Mouse (Mus musculus): ENCODE results near the gene Fam210b.
"Not testable (repeated sequence)": the region's sequence is repeated elsewhere in the genome, so short reads cannot be mapped to it uniquely, and the experiment has no call there.

Fam210b gene

DNA sequence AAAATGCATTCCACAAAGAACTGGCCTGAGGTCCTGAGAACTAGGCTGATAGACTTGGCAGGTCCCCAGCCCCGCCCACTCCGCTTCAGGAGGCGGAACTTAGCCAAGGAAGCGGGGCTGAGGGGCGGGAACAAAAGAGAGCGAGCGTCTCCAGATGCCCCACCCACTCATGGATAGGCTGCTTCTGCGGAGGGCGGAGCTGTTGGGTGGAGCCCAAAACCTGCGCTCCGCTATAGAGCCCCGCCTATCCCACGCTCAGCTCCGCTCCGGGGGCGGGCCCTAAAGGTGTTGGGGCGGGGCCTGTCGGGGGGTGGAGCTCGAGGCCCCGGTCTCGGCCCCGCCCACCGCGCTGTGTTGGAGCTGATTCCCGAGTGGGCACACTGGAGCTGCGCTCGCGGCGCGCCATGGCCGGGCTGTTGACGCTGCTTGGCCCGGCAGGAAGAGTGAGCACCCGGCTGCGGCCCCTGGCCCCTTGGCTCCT is at the start of gene Fam210b:
Gene Fam210b (plus strand): TSS at position 308 of the 481 bp plus-strand sequence.
- peak; percentile 96 for DNase-seq

DNA sequence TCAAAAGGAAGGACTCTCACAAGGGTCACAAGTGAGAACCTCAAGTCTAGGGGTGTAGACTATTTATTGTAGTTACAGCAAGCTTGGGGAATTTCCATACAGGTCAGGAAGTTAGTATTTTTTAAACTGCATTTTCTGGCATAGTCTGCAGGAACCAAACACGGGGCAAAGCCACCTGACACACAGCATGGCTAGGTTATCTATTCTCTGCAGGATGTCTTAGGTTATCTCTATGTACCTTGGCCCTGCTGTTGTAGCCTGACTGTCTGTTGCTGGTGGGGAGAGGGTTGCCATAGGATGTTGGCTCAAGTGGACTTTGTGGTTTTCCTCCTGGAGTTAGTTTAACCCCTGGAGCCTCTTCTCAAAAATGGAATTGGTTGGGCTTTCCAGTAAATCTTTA is 47.3 kb upstream of the Fam210b start:
- no peak for DNase-seq

DNA sequence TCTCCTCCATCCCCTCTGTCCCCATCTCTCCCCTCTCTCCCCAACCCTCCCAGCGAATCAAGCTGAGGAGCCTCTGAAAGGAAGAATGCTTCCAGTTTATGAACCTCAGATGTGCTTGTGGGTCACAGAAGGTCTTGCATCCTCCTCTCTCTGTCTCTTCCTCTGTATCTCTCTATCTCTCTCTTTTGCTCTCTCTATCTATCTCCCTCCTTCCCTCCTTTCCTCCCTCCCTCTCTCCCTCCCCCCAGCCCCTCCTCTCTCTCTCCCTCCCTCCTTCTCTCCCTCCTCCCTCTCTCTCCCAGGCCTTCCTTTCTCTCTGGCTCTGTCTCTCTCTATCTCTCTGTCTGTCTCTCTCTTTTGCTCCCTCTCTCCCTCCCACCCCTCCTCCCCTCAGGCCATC is 46.8 kb upstream of the Fam210b start:
- no peak for DNase-seq

DNA sequence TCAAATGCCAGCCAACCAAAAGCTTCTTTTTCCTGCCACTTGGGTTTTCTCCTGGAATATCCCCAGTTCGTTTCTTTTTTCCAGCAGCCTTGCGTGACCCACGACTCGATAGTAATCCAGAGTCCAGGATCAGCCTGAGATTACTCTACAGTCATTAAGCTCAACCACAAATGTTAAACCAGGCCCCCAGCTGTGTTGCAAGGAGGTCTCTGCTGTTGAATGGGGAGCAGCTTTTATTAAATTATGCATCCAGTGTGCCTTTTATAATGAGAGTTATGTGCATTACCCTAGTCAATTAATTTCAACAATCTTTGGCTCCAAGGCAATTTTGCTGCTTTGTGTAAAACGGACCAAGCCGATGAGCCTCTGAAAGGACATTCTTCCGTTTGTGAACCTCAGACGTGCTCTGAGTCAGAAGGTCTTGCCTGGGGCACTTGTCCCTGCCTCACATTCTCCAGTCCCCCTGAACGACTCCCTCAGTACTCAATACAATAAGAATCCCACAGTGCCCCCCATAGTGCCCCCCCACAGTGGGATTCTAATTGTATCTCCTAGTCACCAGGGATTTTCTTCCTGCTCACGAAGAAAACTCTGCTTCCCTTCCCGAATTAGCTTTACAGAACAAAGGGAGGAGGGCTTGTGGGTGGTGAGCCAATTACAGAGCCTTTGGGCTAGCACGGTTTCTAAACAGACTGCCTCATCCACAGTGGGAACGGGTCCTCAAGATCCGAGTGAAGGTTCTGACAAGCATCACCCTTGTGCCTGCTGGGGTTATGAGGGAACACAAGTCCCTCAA is 46.0 kb upstream of the Fam210b start:
- DNase-seq = no peak

DNA sequence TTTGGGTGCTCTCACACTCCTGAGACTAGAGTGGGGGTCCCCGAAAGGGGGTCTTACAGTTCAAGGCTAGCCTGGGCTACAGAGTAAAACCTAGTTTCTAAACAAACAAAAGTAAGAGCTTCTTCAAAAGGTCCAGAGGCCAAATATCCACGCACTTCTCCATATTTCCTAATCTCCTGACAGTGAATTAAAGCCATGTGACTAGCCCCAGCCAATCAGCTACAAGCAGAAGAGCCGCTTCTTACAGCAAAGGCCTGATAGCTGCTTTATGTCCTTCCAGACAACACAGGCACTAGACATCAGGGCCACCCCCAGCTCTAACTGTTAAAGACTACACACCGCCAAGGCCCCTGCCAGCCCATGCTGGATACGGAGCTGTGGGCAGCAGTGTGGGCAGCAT is 43.0 kb upstream of the Fam210b start:
- no peak for DNase-seq

DNA sequence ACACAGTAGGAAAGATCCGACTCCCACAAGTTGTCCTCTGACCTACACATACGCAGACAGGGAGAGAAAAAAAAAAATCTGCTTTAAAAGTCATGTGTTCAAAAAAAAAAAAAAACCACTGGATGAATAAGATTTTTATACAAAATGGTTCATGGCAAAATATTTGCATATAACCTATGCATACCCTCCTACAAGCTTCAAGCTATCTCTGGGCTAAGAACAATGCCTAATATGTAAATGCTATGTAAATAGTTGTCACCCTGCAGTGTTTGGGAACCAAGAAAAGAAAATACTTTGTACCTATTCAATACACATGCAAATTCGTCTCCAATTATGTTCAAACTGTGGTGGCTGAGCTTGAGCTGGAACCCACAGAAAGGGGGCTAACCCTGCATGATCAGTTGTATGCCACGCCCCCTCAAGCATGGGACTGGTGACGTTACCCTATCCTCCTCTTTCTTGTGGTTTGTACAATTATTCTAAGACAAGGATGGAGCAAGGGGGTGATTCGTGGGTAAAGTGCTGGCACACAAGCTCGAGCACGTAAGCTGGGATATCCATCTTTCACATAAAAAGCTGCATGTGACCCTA is 41.2 kb upstream of the Fam210b start:
- DNase-seq = no peak

DNA sequence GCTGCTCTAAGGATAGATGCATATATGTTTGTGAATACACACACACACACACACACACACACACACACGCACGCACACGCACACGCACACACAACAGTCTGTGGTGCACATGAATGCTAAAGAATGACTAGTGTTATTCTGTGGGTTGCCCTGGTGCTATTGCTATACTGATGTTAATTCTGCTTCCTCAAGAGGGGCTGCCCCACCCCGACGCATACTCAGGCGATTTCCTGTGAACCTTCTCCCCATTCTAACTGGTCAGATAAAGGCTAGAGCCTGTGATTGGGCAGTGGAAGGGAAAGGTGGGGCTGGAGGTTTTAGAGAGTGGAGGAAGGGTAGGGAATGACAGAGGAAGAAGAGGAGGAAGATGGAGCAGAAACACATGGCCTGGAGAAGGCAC is 39.8 kb upstream of the Fam210b start:
- not testable (repeated sequence) for DNase-seq

DNA sequence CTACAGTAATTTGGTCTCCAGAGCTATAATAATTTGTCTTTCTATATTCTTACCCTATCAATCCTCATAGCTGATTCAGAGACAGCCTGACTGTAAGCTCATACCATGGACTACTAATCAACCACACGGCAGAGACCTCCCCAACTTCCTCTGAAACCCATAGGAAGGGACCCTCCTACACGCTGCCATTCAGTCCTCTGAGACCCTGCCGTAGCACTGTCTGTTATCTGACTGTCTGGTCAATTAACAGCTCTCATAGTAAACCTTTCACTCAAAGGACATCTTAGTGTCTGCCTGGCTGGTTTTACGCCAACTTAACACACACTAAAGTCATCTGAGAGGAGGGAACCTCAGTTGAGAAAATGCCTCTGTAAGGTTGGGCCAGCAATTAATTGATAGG is 38.8 kb upstream of the Fam210b start:
- DNase-seq = no peak

DNA sequence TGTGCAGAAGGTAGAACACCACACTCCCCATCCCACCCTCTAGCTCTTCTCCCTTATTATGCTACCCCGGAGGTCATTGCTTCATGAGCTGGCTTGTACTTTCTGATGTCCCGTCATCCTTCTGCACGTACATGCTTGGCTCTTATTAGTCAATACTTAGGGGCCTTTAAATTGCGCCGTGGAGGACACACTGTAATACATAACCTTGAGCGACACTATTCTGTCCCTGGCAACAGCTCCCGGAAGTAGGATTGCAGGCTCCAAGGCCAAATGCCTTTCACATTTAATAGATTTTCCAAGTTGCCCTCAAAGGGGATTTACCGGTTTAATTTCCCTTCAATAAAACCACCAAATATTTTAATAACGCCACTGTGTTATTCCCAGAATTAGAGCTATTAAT is 33.6 kb upstream of the Fam210b start:
- no peak for DNase-seq

DNA sequence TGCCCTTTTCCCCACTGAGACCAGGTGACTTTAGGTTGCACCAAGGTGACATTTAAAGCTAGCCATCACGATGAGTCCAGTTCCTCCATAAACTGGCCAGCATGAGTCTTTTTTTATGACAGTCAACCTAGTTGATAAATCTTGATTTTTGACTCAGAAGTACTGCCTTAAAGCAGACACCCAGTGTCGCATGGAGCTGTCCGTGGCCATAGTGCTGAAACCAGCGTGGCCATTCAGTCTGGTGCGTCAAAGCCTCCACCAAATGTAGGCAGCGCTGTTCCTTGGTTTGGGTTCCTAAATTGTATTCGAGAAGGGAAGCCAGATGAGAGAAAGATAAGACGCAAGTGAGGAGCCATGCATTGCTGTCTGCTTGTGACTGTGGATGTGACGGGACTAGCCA is 24.5 kb upstream of the Fam210b start:
- no peak for DNase-seq

DNA sequence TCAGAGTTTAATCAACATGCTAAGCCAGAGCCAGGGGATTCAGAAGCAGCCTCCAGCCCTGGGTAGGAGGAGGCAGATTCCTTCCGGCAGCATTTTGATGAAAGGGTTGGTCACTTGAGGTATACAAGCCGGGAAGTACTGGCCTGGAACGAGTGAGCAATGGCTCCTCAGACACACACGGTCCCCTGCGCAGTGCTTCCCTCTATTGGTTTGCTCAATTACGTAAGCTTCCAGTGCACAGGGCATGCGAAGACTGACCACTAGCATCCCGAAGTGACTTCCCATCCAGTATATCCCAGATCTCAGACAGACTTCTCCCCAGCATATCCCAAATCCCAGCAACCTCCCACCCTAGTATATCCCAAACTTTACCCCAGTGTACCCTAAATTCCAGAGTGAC is 17.1 kb upstream of the Fam210b start:
- no peak for DNase-seq

DNA sequence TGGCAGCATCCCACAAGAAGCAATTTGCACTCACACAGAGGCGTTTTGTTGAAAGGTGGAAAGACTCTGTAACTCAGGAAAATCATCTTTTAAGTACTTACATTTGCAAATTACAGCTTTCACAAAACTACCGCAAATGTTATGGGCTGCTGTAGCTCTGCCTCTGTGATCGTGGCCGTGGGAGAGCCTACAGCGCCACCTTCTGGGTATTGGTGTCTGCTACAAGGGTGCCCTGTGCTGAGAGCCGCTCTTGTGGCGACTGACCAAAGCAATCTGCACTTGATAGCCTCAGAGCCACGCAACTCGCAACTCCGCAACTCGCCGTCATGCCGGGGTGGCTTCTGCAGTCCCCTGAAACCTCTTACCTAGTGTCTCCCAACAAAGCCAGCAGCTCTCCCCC is 16.2 kb upstream of the Fam210b start:
- DNase-seq = peak; percentile 17

DNA sequence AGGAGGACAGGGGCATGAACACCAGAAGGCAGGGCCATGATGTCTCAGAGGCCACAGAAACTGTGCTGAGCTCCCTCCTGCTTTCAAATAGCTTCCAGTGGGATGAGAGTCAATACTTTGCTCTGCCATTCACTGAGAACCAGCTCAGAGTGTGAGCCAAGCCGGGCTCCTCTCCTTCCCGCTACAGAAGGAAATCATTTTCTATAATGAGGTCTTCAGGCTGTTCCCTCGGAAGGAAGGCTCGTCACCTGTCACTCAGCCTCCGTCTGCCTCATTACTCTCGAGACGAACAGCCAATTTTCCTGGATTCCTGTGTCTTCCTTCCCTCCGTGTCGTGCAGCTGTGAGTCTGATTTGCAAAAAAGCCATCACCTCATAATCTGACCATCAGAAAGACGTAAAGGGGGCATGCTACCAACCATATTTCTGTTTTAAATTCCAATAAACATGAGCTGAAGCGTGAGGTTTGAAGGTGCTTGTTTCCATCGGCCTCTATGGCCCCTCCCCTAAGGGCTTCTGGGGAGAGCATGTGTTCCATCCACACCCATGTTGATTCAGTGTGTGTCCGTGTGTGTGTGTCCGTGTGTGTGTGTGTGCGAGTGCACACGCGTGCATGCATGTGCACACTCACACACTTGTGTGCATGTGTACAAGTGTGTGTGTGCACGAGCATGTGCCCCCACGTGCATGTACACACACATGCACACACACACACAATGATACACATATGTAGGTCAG is 7.0 kb upstream of the Fam210b start:
- no peak for DNase-seq

DNA sequence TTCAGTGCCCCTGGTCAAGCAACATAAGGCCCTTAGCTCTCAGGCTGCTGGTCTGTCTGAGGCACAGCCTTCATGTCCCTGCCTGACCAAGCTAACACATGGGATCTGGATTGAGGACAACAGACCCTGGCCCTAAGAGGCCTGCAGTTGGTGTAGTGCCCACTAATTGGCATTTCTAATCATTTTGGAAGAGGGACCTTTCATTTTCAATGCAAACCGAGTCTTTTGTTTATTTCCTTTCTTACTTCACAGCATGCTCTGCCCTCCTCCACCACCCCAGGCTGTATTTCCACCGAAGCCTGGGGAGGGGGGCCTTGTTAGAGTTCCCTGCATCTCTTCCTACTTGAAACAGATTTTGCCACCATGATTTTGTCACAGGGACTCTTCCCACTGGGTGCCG is 4.4 kb upstream of the Fam210b start:
- DNase-seq = no peak

DNA sequence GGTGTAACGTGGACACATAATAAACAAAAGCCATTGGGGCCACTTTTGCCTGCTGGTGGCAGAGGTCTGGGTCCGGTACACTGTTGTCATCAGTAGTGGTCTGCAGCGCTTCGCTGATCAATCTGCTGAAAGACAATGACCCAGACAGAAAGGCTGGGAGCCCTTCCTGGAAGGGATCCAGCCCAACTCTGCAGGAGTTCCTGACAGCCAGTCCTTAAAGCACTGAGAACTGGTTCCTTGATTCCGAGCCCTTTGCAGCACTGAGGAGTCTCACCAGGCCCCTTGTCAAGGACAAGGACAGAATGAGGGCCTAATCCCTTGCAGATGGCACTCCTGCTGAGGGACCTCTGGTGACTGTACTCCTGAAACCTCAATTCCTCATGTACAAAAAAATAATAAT is 3.8 kb upstream of the Fam210b start:
- DNase-seq = no peak

DNA sequence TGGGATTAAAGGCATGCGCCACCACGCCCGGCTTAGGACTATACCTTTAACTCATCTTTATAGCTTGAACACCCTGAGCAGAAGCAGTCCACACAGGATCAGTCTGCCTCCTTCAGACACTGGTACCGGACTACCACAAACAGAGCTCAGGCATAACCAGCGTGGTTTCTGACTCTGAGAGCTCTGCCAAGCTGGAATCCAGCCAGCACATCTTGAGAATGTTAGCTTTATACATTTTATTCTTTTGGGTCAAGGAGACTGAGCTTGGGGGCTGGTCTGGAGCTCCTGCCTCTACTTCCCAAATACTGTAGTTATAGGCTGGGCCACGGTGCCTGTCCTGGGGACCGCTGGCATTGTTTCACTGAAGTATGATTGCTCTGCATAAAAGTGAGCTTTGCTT is 1.6 kb upstream of the Fam210b start:
- DNase-seq = peak; percentile 24

DNA sequence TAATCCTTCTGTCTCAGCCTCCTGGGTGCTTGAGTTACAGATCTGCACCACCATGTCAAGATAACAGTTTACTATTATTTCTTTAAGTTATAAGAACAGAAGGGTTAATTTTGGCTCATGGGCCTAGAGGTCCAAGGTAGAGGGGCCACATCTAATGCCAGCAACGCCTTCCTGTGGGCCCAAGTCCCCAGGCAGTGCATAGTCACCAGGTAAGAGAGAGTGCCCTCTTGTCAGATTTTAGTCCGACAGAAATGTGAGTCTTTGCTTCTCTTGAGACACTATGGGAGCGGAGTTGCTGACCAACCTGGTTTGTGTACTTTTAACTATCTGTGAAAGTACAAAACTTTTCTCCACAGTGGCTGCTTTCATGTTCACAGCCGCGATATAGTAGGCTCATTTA is 696 bp upstream of the Fam210b start:
- peak; percentile 19 for DNase-seq

DNA sequence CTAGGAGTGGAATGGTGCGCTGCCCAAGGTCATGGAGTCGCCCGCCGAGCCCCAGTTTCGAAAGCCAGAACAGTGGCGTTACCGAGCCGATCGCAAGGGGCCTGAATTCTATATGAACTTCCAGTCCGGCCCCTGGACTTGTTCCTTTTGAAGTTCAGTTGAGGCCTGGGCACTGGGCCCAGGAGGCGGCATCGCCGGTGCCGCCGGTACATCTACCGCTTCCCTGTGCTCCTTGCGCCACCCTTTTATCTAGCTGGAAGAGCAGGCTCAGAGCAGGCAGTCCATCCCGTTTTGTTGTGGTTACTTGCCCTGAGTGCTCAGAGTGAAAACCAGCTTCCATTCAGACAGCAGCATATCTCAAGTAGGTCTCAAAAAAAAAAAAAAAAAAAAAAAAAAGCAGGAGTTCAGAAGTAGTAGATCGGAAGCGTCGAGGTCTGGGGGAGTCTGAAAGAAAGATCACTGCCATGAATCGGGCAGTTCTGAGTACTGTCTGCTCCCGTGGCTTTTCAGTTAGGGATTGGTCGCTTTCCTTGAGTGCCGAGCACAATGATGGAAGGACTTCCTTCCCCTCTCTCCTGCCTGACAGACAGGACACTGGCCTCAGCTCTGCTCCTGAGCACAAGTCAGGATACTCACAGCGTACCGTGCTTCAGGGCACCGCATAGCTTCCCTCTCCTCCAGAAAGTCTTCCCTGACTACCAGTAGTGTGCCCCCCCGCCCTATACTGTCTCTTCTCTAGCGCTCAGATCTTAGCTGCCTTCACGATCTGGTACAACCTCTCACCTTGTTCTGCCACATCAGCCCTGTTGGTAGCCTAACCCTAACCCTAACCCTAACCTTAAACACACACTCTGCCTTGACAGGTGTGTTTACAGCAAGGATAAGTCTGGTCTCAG is 917 bp downstream of the Fam210b start:
- DNase-seq = peak; percentile 60

DNA sequence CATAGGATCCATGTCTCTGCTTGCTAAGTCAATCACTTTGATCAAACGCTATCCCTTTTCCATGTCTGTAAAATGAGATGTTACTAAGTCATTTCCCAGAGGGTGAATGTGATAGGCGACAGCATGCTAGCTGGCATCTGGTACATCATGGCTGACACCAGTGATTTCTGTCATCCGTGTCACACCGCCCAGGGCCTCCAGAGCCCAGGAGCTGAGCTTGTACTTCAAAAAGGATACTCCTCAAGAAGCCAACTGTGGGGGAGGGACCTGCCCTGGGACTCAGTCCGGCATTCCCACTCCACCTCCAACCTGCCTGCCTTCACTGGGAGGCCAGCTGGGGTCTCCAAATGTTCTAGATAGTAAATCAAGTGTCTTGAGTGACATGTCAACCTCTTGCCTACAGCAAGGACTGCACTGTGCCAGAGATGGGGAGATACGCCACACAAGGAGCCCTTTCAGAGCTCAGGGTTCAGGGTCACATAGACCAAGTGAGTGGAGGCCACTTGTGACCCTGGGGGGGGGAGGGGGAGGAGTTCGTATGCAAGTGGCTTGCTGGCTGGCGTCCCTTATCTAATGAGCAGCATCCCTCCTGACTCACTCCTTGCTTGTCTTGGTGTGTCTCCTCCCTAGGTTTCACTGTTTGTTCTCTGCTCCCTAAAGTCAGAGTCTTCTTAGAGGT is 1.7 kb downstream of the Fam210b start:
- DNase-seq = peak; percentile 26

DNA sequence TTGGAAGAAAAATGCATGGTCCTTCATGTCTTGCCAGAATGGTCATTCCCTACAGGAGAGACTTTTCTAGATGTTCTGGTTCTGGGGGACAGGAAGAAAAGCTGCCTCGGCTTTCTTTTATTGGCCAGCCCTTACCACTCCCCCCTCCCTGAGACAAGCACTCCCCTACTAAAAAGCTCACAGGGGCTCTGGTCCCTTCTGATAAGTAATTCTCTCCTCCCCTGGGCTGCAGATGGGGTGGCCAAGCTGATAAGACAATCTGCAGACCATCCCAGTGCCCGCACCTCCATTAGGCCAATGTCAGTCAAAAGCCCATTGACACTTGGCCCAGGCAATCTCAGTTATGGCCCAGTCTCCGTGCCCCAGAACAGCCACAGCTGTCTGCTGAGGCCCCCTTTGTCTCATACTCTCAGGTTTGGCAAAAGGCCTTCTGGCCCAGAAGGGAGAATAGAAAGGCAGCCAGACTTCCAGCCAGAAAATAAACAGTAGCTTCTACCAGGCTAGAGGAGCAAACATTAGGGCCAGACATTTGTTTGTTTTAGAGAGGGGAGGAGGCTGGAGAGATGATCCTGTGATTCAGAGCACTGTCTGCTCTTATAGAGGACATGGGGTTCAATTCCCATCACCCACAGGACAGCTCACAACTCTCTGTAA is 3.1 kb downstream of the Fam210b start:
- peak; percentile 22 for DNase-seq

DNA sequence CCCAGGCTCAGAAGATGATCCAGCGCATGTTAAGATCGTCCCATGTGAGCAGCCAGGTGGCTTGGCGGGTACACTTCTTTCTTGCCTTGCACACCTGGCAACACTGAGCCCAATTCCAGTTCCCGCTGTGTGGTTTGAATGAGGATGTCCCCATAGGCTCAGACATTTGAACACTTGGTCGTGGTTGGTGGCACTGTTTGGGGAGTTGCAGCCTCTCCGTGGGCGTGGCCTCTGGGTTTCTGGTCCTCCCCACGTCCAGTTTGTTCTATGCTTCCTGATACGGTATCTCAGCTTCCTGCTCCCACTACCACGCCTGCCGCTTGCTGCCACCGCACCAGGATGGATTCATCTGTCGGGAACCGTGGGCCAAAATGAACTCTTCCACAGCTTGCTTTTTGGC is 4.4 kb downstream of the Fam210b start:
- no peak for DNase-seq

DNA sequence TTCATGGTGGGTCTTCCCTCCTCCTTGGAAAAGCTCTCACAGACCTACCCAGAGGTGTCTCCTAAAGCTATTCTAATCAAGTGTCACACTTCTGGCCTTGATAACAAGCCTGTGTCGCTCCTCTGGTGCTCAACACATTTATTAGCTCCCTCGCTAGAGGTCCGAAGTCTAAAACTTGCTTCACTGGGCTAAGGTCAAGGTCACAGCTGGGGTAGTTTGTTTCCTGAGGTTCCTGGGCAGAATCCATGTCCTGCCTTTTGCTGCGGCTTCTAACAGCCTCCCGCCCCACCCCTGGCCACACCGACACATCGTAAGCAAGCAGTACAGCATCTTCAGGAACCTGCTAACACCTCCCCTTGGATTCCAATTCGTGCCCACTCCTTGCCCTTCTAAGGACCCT is 5.4 kb downstream of the Fam210b start:
- DNase-seq = no peak

Data from cerebellum, adult 9-11 months (tissue).